ENCODE assay signal across 27 mouse cellular contexts in genomic region chr2:129622918-129623317, GRCm38 (mm10). TPM values are rescaled to one million over a fixed set of nuclear protein-coding genes. Genes with fewer than 3 reads are reported as not detected.
DNase-seq lines count a peak whose midpoint lies in the region; ATAC-seq and TF ChIP-seq lines count a peak whose summit lies in the region.
"Had no signal": no experiment of that assay in that cellular context is flagged by ENCODE, and none has a peak within 500 bp of the region (broad histone marks: within the 10 kb centered on the region; RNA-seq: fewer than 3 reads in every experiment).

No protein-coding gene starts in this region.

- no peak overlapping the region for H3K4me2 ChIP-seq in forebrain, embryonic 12.5 days
- H3K4me2 ChIP-seq: embryonic facial prominence, embryonic 12.5 days; heart, embryonic 11.5 days; hindbrain, embryonic 15.5 days; liver, embryonic 12.5 days; midbrain, embryonic 13.5 days had no signal

- peaks cover 13% of the 10 kb centered on the region for H3K36me3 ChIP-seq in forebrain, embryonic 10.5 days (replicated peaks)
- H3K36me3 ChIP-seq in forebrain, embryonic 12.5 days (replicated peaks): 0 out of 2 replicates have a peak, but pooled peaks cover 8% of the 10 kb centered on the region
- no peaks in the 10 kb centered on the region for H3K36me3 ChIP-seq in limb, embryonic 10.5 days
- H3K36me3 ChIP-seq: hindbrain, embryonic 15.5 days had no signal

- H3K4me3 ChIP-seq in forebrain, embryonic 10.5 days: no peak overlapping the region
- no peak overlapping the region for H3K4me3 ChIP-seq in forebrain, embryonic 12.5 days (replicated peaks)
- H3K4me3 ChIP-seq in layer of hippocampus, adult 2 months: no peak overlapping the region
- H3K4me3 ChIP-seq in limb, embryonic 10.5 days: no peak overlapping the region
- H3K4me3 ChIP-seq: embryonic facial prominence, embryonic 12.5 days; gastrocnemius, adult 2 months; hindbrain, embryonic 15.5 days; liver, embryonic 12.5 days; midbrain, embryonic 13.5 days had no signal

- no peak for TF ChIP-seq CTCF in layer of hippocampus, adult 2 months (conservative IDR thresholded peaks at IDR 0.05)

- WGBS in forebrain, embryonic 10.5 days: 93% methylated on average over 5 of the region's 5 CpGs
- WGBS in forebrain, embryonic 12.5 days: 94% methylated on average over 5 of the region's 5 CpGs
- 98% methylated on average over 5 of the region's 5 CpGs for WGBS in limb, embryonic 10.5 days

- H3K9ac ChIP-seq in forebrain, embryonic 12.5 days: no peak overlapping the region
- H3K9ac ChIP-seq: embryonic facial prominence, embryonic 12.5 days; hindbrain, embryonic 15.5 days; liver, embryonic 12.5 days; liver, postnatal 0 days; midbrain, embryonic 13.5 days had no signal

- H3K9me3 ChIP-seq in forebrain, embryonic 10.5 days: no peaks in the 10 kb centered on the region
- no peaks in the 10 kb centered on the region for H3K9me3 ChIP-seq in forebrain, embryonic 12.5 days
- H3K9me3 ChIP-seq in limb, embryonic 10.5 days (replicated peaks): no peaks in the 10 kb centered on the region
- H3K9me3 ChIP-seq: embryonic facial prominence, embryonic 12.5 days; hindbrain, embryonic 15.5 days; liver, embryonic 12.5 days; midbrain, embryonic 13.5 days had no signal

- peaks cover 17% of the 10 kb centered on the region for H3K4me1 ChIP-seq in forebrain, embryonic 10.5 days
- peaks cover 11% of the 10 kb centered on the region for H3K4me1 ChIP-seq in forebrain, embryonic 12.5 days
- peaks cover 18% of the 10 kb centered on the region for H3K4me1 ChIP-seq in limb, embryonic 10.5 days
- H3K4me1 ChIP-seq: embryonic facial prominence, embryonic 12.5 days had no signal

- no peaks in the 10 kb centered on the region for H3K27me3 ChIP-seq in forebrain, embryonic 10.5 days (ENCODE audit: poor library complexity, severe bottlenecking)
- H3K27me3 ChIP-seq in forebrain, embryonic 12.5 days: no peaks in the 10 kb centered on the region
- H3K27me3 ChIP-seq in limb, embryonic 10.5 days (ENCODE audit: low read depth, poor library complexity, severe bottlenecking): no peaks in the 10 kb centered on the region
- H3K27me3 ChIP-seq: embryonic facial prominence, embryonic 12.5 days; hindbrain, embryonic 15.5 days; liver, embryonic 12.5 days; midbrain, embryonic 13.5 days had no signal

- DNase-seq in forebrain, embryonic 10.5 days (ENCODE audit: extremely low spot score, low spot score): peak; percentile 11
- DNase-seq in layer of hippocampus, adult 2 months (ENCODE audit: low spot score in 2 of 2): no peak
- DNase-seq in layer of hippocampus, adult 11-12 months (ENCODE audit: low spot score): no peak
- peak; percentile 0 for DNase-seq in right cerebral cortex, adult 18-20 months
- no peak for DNase-seq in right cerebral cortex, postnatal 36 days (ENCODE audit: low spot score in 2 of 2)
- peak; percentile 24 for DNase-seq in limb, embryonic 10.5 days (ENCODE audit: low spot score)
- DNase-seq: adrenal gland, postnatal 14 days; cerebellum, postnatal 14 days; embryo, embryonic 11 days; gastrocnemius, adult 2 months; kidney, adult 11 months; kidney, postnatal 14 days; liver, postnatal 0 days; thymus, adult 2 months; thymus, postnatal 36 days had no signal

- no peak overlapping the region for H3K27ac ChIP-seq in forebrain, embryonic 10.5 days
- H3K27ac ChIP-seq in forebrain, embryonic 12.5 days: no peak overlapping the region
- H3K27ac ChIP-seq in layer of hippocampus, adult 2 months: peak overlapping the region; percentile 76; the same call in 1 of the 2 replicates
- no peak overlapping the region for H3K27ac ChIP-seq in limb, embryonic 10.5 days
- H3K27ac ChIP-seq: embryonic facial prominence, embryonic 12.5 days; gastrocnemius, adult 2 months; hindbrain, embryonic 15.5 days; liver, embryonic 12.5 days; macrophage; midbrain, embryonic 13.5 days had no signal

- no peak for ATAC-seq in forebrain, embryonic 12.5 days (ENCODE audit: low FRiP score)
- ATAC-seq in monocyte, adult 5-6 weeks (replicated peaks; ENCODE audit: insufficient number of reproducible peaks, low FRiP score, low TSS enrichment, poor library complexity, severe bottlenecking): no peak
- ATAC-seq: CD4-positive, CD25-positive, alpha-beta regulatory T cell, adult 4 months; forebrain, embryonic 16.5 days; inflammation-experienced regulatory T-cells, adult 6 months; liver, embryonic 12.5 days; liver, postnatal 0 days; lung, postnatal 0 days; midbrain, embryonic 13.5 days had no signal

RNA-seq across cellular contexts. Expression of gene Sirpa, which starts 30.3 kb away (rescaled TPM):
- polyA plus RNA-seq in forebrain, embryonic 10.5 days (2016; fragmentation: Nextera tagmentation; extraction: Ambion mirVana): 15.6 and 16.0 TPM in 2 replicates
- 18.2 and 20.0 TPM in 2 replicates for polyA plus RNA-seq in forebrain, embryonic 12.5 days (2016; fragmentation: Nextera tagmentation; extraction: Ambion mirVana)
- 100 to 1,000 TPM; 279 to 289 TPM for total RNA-seq in layer of hippocampus, adult 2 months (2021)
- polyA plus RNA-seq in limb, embryonic 10.5 days (2016; fragmentation: Nextera tagmentation; extraction: Ambion mirVana): 10.6 and 11.5 TPM in 2 replicates
- total RNA-seq in monocyte, adult 5-6 weeks (2017): 334 to 497 TPM (median 494 TPM) in 3 replicates

Comparison
In these comparisons a context has a peak if more than half of its experiments do, and no peak if none do; other contexts are left out.
1. DNase-seq: peak in forebrain, embryonic 10.5 days (single experiment), right cerebral cortex, adult 18-20 months (single experiment) and limb, embryonic 10.5 days (single experiment); none in layer of hippocampus, adult 2 months (0 of 2), layer of hippocampus, adult 11-12 months (single experiment) and right cerebral cortex, postnatal 36 days (0 of 2).